Mouse (Mus musculus) adrenal gland, adult 8-10 months (tissue): ENCODE measurements around the gene Mylk4. TPM values are rescaled to one million over a fixed set of nuclear protein-coding genes. Genes with fewer than 3 reads are reported as not detected.
A peak's percentile ranks its signal among the peaks of the same experiment; 100 is the strongest.

Experiments
- DNase-seq: peaks from one replicate; pipeline ENCODE4 v3.0.0; 2022
- total RNA-seq, 4 experiments: library from RNA; stranded (reverse); gene quantifications; 2 replicates each; pipeline ENCODE4 v1.2.4; 2022

Gene Mylk4
- total RNA-seq, 4 experiments from 2014 or later, result 0.05 TPM; not detected in 3

- DNase-seq, result no peak
These were observed 11.4 kb upstream of the Mylk4 start for GRCm38 (mm10) chr13:32795166-32795565.

- DNase-seq, result no peak
These were observed 10.9 kb upstream of the Mylk4 start for GRCm38 (mm10) chr13:32794619-32795018.

GRCm38 (mm10) chr13:32789781-32790180 is 6.0 kb upstream of the Mylk4 start:
- no peak for DNase-seq

GRCm38 (mm10) chr13:32787584-32787983 is 3.8 kb upstream of the Mylk4 start:
- DNase-seq, result no peak

GRCm38 (mm10) chr13:32783055-32783454 is 699 bp downstream of the Mylk4 start:
- DNase-seq, result no peak

GRCm38 (mm10) chr13:32778861-32779260 is 4.9 kb downstream of the Mylk4 start:
- DNase-seq, result no peak

GRCm38 (mm10) chr13:32776350-32776749 is 7.4 kb downstream of the Mylk4 start:
- DNase-seq, result peak; percentile 24

- peak; percentile 39 for DNase-seq
These were observed 7.9 kb downstream of the Mylk4 start for GRCm38 (mm10) chr13:32775889-32776288.

- no peak for DNase-seq
These were observed 13.8 kb downstream of the Mylk4 start for GRCm38 (mm10) chr13:32769960-32770359.

GRCm38 (mm10) chr13:32768104-32768503 is 15.7 kb downstream of the Mylk4 start:
- peak; percentile 6 for DNase-seq

GRCm38 (mm10) chr13:32764448-32764847 is 19.3 kb downstream of the Mylk4 start:
- DNase-seq, result no peak

- peak; percentile 13 for DNase-seq
These were observed 20.6 kb downstream of the Mylk4 start for GRCm38 (mm10) chr13:32763141-32763540.

GRCm38 (mm10) chr13:32760795-32761194 is 23.0 kb downstream of the Mylk4 start:
- no peak for DNase-seq

GRCm38 (mm10) chr13:32759036-32759435 is 24.7 kb downstream of the Mylk4 start:
- DNase-seq, result no peak

GRCm38 (mm10) chr13:32752066-32752657 is 31.6 kb downstream of the Mylk4 start:
- DNase-seq, result no peak

GRCm38 (mm10) chr13:32750507-32750906 is 33.2 kb downstream of the Mylk4 start:
- DNase-seq, result no peak

- DNase-seq, result no peak
These were observed 35.3 kb downstream of the Mylk4 start for GRCm38 (mm10) chr13:32748421-32748820.

GRCm38 (mm10) chr13:32741161-32741560 is 42.6 kb downstream of the Mylk4 start:
- DNase-seq, result no peak

- no peak for DNase-seq
These were observed 52.5 kb downstream of the Mylk4 start for GRCm38 (mm10) chr13:32731283-32731682.

GRCm38 (mm10) chr13:32724606-32725005 is 59.1 kb downstream of the Mylk4 start:
- no peak for DNase-seq

- DNase-seq, result peak; percentile 62
These were observed 62.0 kb downstream of the Mylk4 start for GRCm38 (mm10) chr13:32721717-32722116.

- DNase-seq, result no peak
These were observed 64.5 kb downstream of the Mylk4 start for GRCm38 (mm10) chr13:32719284-32719683.

- no peak for DNase-seq
These were observed 66.0 kb downstream of the Mylk4 start for GRCm38 (mm10) chr13:32717709-32718108.

- no peak for DNase-seq
These were observed 71.2 kb downstream of the Mylk4 start for GRCm38 (mm10) chr13:32712568-32712967.

- no peak for DNase-seq
These were observed 75.9 kb downstream of the Mylk4 start for GRCm38 (mm10) chr13:32707894-32708293.
